Mouse (Mus musculus): ENCODE results near the gene F2rl2.

- TF ChIP-seq EP300 (IDR thresholded peaks at IDR 0.05; ENCODE audit: low read depth): no peak
- no peak for TF ChIP-seq CTCF (IDR thresholded peaks at IDR 0.05; ENCODE audit: low read depth)
These were observed 46.3 kb downstream of the F2rl2 start for GRCm38 (mm10) chr13:95742881-95743466.
